Mouse (Mus musculus) myocyte (in vitro differentiated cells): ENCODE measurements at regions not wholly inside any gene's neighbourhood (a gene's known extent, or its start where the extent isn't known, plus 50 kb on each side); places are given as distances from the start of the nearest gene placed in this dataset.

Experiments
- E2F4 ChIP-seq: IDR thresholded peaks from one replicate; pipeline ENCODE4 v1.6.1; 2011; ENCODE audit warnings: mild to moderate bottlenecking, control low read depth, moderate library complexity; ENCODE audit not compliant: insufficient read depth
- MAX ChIP-seq: IDR thresholded peaks from one replicate; pipeline ENCODE4 v1.6.1; 2011; ENCODE audit warnings: low read depth, mild to moderate bottlenecking, control low read depth
- MYOG ChIP-seq, 3 experiments: IDR thresholded peaks; one replicate each; pipeline ENCODE4 v1.6.1; 2011; ENCODE audit warnings: control low read depth in 2 of 3, low read depth in 2 of 3, mild to moderate bottlenecking in 2 of 3; ENCODE audit not compliant: insufficient read length in 2 of 3, control insufficient read depth in 1 of 3, insufficient read depth in 1 of 3
- POLR2A ChIP-seq: IDR thresholded peaks from one replicate; pipeline ENCODE4 v1.6.1; 2011; ENCODE audit warnings: low read depth, mild to moderate bottlenecking, control low read depth, moderate library complexity; ENCODE audit not compliant: insufficient read length
- POLR2AphosphoS2 ChIP-seq: IDR thresholded peaks from one replicate; pipeline ENCODE4 v1.6.1; 2011; ENCODE audit warnings: low read depth, control low read depth; ENCODE audit not compliant: insufficient read length
- REST ChIP-seq: IDR thresholded peaks from one replicate; pipeline ENCODE4 v1.6.1; 2011; ENCODE audit warnings: mild to moderate bottlenecking, control low read depth, moderate library complexity; ENCODE audit not compliant: insufficient read depth, insufficient read length
- SRF ChIP-seq: IDR thresholded peaks from one replicate; pipeline ENCODE4 v1.6.1; 2011; ENCODE audit warnings: low read depth; ENCODE audit not compliant: control insufficient read depth, insufficient read length
- USF1 ChIP-seq: IDR thresholded peaks from one replicate; pipeline ENCODE4 v1.6.1; 2011; ENCODE audit warnings: low read depth, mild to moderate bottlenecking, control low read depth, moderate library complexity

DNA sequence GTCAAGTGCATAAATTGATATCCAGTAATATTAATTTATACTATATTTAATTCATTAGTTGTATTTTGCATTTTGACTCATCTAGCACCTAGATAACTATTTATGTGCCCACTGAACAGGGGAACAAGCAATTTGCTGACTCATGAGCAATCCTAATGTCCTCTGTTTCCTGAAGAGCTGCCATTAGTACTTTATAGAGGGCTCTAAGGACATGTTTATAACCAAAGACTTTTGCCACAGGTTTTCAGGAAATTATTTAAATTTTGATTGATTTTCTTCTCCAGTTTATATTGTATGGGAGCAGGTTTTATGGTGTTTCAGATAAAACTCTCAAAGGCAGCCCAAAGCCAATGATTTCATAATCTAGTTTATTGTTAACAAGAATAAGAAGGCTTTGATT, 1018.4 kb downstream of the Car8 start:
- TF ChIP-seq MAX: no peak
- no peak for TF ChIP-seq POLR2A
- no peak for TF ChIP-seq E2F4
- TF ChIP-seq POLR2AphosphoS2: no peak
- no peak for TF ChIP-seq SRF
- TF ChIP-seq MYOG (IDR thresholded peaks at IDR 0.05; ENCODE audit: control insufficient read depth in 1 of 3, insufficient read depth in 1 of 3, insufficient read length in 2 of 3, low read depth in 2 of 3): no peak
- no peak for TF ChIP-seq USF1
- no peak for TF ChIP-seq REST
